Mouse (Mus musculus) layer of hippocampus, adult 2 months (tissue): ENCODE results near the gene Sirt3. TPM values are rescaled to one million over a fixed set of nuclear protein-coding genes. Genes with fewer than 3 reads are reported as not detected.

Experiments
- DNase-seq, 2 experiments: peaks; one replicate each; pipeline ENCODE4 v3.0.0; 2022; ENCODE audit warnings: low spot score in 2 of 2
- H3K27ac ChIP-seq: fragments of 200-600 bp; 2 replicates; pipeline ENCODE4 v1.8.1; 2022
- H3K4me3 ChIP-seq: fragments of 200-600 bp; 2 replicates; pipeline ENCODE4 v1.8.1; 2022; ENCODE audit warnings: mild to moderate bottlenecking
- CTCF ChIP-seq: fragments of 200-600 bp; conservative IDR thresholded peaks from 2 replicates; pipeline ENCODE4 v1.8.1; 2022; ENCODE audit warnings: antibody characterized with exemption, mild to moderate bottlenecking, moderate library complexity
- total RNA-seq, 2 experiments: library from RNA; stranded (reverse); gene quantifications; 2 replicates each; pipeline ENCODE4 v1.2.3; 2021

The Sirt3 gene
- total RNA-seq, 2 experiments from 2014 or later: 69.2 to 73.2 TPM

GRCm38 (mm10) chr7:140835758-140836087, 46.4 kb downstream of the Sirt3 start:
- TF ChIP-seq CTCF: no peak

DNA sequence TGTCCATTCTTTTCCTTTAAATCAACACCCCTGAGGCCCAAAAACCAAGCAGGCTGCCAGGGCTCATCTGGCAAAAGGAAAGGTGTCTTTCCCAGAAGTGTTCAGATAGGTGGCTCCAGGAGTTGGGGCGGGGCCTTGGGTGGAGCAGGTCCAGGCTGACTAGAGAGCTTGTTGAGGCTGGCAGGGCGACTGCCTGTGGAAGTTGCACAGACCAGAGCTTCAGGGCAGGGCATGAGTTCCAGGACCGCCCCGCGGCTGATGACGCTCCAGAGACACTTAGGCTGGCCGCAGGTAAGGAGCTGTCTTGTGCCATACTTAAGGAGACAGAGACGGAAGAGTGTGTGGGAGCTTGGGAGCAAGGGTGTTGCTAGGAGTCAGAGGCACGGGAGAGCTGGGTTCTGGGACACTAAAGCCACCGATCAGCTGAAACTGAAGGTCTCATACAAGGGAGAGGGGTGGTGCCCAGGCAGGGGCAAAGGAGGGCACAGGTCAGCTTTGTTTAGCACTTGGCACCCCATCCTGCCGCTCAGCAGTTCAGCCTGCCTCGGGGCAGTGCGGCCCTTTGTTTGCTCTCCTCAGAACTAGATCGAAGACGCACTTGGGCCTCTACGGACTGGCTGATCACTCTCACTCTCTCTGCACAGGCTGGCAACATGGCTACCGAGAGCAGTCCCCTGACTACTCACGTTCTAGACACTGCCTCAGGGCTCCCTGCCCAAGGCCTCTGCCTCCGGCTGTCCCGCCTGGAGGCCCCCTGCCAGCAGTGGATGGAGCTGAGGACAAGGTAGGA, 46.9 kb downstream of the Sirt3 start, which contains the start of gene Urah:
Gene Urah, plus strand, starts transcription at position 51 of the 790 bp plus-strand sequence.
- TF ChIP-seq CTCF: no peak
- H3K27ac ChIP-seq: peak within 1 kb of the TSS; percentile 91
- no peak within 1 kb of the TSS for H3K4me3 ChIP-seq

More at GRCm38 (mm10) chr7:140835758-140836087, 46.4 kb downstream of the Sirt3 start:
- no peak overlapping the region for H3K4me3 ChIP-seq
- peak overlapping the region; percentile 91 for H3K27ac ChIP-seq
- no peak for DNase-seq

DNA sequence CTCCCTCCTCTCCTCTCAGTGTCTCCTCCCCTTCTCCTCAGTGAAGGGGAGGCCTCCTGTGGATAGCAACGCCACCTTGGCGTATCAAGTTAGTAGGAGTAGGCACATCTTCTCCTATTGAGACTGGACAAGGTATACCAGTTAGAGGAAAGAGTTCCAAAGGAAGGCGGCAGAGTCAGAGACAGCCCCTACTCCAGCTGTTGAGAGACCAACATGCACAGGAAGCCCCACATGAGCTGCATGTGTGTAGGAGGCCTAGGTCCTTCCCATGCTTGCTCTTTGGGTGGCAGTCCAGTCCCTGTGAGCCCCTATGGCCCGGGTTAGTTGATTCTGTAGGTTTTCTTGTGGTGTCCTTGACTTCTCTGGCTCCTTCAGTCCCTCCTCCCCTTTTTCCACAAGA, 48.8 kb downstream of the Sirt3 start:
- Histone ChIP-seq H3K4me3 (no peak overlapping the region), H3K27ac (no peak overlapping the region)
- TF ChIP-seq CTCF: no peak
- no peak for DNase-seq

More for the DNA sequence above, 46.9 kb downstream of the Sirt3 start, which contains the start of gene Urah:
- DNase-seq: no peak

DNA sequence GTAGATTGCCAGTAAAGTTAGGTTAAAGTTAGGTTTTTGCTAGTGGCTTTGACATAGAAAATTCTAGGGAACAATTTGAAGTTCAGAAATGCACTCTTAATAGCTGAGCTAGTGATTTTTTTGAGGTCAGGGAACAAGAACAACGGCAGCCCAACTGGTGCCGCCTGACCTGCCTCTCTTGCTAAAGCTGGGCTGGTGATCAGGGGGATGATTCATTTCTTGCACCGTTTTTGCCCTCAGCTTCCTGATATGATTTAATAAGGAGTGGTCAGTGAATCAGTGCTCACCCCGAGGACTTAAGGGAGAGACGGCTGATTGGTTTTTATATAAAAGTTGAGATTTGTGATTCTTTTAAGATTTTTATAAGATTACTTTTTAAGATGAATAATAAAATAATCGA, 50.7 kb downstream of the Sirt3 start:
- Histone ChIP-seq H3K27ac (no peak overlapping the region), H3K4me3 (no peak overlapping the region)
- no peak for TF ChIP-seq CTCF
- no peak for DNase-seq

- DNase-seq: peak; percentile 61 to 71
- peak; percentile 81 for TF ChIP-seq CTCF
- peak overlapping the region; percentile 93 for H3K27ac ChIP-seq
- H3K4me3 ChIP-seq: peak overlapping the region; percentile 27; the same call in 1 of the 2 replicates
Measured at GRCm38 (mm10) chr7:140828171-140828881, 53.8 kb downstream of the Sirt3 start.

- no peak for TF ChIP-seq CTCF
- DNase-seq: no peak
- Histone ChIP-seq H3K4me3 (no peak overlapping the region), H3K27ac (no peak overlapping the region)
Measured at GRCm38 (mm10) chr7:140822731-140823130, 59.4 kb downstream of the Sirt3 start.

DNA sequence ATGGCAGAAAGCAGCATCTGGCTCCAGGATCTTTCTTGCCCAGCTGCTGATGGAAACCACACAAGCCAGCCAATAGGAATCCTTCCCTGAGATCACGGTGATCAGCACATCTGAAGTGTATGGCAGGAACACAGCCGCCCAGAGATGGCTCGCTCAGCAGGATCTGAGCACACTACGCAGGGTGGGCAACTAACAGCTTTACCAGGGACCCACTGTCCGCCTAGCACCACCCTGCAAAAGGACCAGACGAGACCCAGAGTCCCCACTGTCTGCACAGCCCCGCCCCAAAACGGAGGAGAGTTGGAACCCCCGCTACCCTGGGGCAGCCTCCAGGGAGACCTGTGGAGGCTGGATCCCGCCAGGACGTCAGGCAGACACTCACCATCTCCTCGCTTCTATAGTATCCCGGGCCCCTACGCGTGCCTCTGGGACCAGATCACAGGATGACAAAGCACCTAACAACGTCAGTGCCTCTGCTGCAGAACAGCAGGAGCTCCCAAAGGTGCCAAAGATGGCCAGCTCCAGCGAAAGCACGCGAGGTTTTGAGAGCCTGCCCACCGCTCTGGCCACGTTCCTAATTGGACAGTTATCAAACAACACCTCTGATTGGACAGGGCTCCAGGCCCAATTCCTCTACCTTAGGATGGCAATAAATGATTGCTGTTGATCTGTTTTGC, 60.3 kb downstream of the Sirt3 start, which contains the start of gene Zfp941:
Gene Zfp941, minus strand, starts transcription at position 526 of the 677 bp plus-strand sequence.
- peak in 1 of 2 experiments; percentile 56 for DNase-seq
- H3K4me3 ChIP-seq: peak within 1 kb of the TSS; percentile 59
- H3K27ac ChIP-seq: peak within 1 kb of the TSS; percentile 86
- TF ChIP-seq CTCF: no peak

- no peak for DNase-seq
- peak overlapping the region; percentile 59 for H3K4me3 ChIP-seq
- H3K27ac ChIP-seq: peak overlapping the region; percentile 86
- TF ChIP-seq CTCF: no peak
Measured at GRCm38 (mm10) chr7:140821305-140821652, 60.8 kb downstream of the Sirt3 start.

- TF ChIP-seq CTCF: no peak
- no peak overlapping the region; the same call in 1 of the 2 replicates for H3K4me3 ChIP-seq
- no peak overlapping the region for H3K27ac ChIP-seq
- DNase-seq: no peak
Measured at GRCm38 (mm10) chr7:140820173-140820572, 61.9 kb downstream of the Sirt3 start.

Other genes with a start within 250 kb of the Sirt3 start
- under 1 TPM in 1 of 2 experiments, not detected in 1; 0.34 TPM for gene Olfr53, start 235.9 kb downstream of the Sirt3 start, total RNA-seq
- under 1 TPM; 0.20 to 0.23 TPM for gene Olfr539, start 222.4 kb downstream of the Sirt3 start, total RNA-seq
- under 1 TPM; 0.12 to 0.13 TPM for gene Olfr45, start 200.4 kb downstream of the Sirt3 start, total RNA-seq
- not detected for gene Olfr541, start 185.0 kb downstream of the Sirt3 start, total RNA-seq
- not detected for gene Cyp2e1, start 118.6 kb downstream of the Sirt3 start, total RNA-seq
- not detected for gene Syce1, start 94.5 kb downstream of the Sirt3 start, total RNA-seq
- 10 to 100 TPM; 10.7 to 18.0 TPM for gene Zfp941, start 60.1 kb downstream of the Sirt3 start, total RNA-seq
- 1 to 10 TPM; 1.1 to 1.4 TPM for gene Urah, start 47.3 kb downstream of the Sirt3 start, total RNA-seq
- not detected for gene Scgb1c1, start 36.8 kb downstream of the Sirt3 start, total RNA-seq
- gene Odf3, start 34.5 kb downstream of the Sirt3 start, total RNA-seq: not detected
- gene Gm45785, start 26.0 kb downstream of the Sirt3 start, total RNA-seq: 1 to 10 TPM in 1 of 2 experiments, not detected in 1; 1.8 TPM
- 10 to 100 TPM; 78.2 to 82.8 TPM for gene Ric8a, start 25.4 kb downstream of the Sirt3 start, total RNA-seq
- 10 to 100 TPM; 25.1 to 28.3 TPM for gene Bet1l, start 24.7 kb downstream of the Sirt3 start, total RNA-seq
- gene Psmd13, start 341 bp downstream of the Sirt3 start, total RNA-seq: 100 to 1,000 TPM; 111 to 113 TPM
- 1 to 10 TPM in 1 of 2 experiments, not detected in 1; 1.3 TPM for gene Cox8b, start 18.1 kb upstream of the Sirt3 start, total RNA-seq
- gene Nlrp6, start 38.6 kb upstream of the Sirt3 start, total RNA-seq: under 1 TPM; 0.27 to 0.51 TPM
- gene Pgghg, start 59.1 kb upstream of the Sirt3 start, total RNA-seq: 1 to 10 TPM; 4.0 to 7.1 TPM
- not detected for gene Ifitm5, start 68.0 kb upstream of the Sirt3 start, total RNA-seq
- gene Gm45717, start 73.6 kb upstream of the Sirt3 start, total RNA-seq: not detected
- gene Ifitm2, start 73.7 kb upstream of the Sirt3 start, total RNA-seq: 10 to 100 TPM; 13.0 to 16.3 TPM
- 1 to 10 TPM; 1.9 to 2.9 TPM for gene Ifitm1, start 84.9 kb upstream of the Sirt3 start, total RNA-seq
- 10 to 100 TPM in 1 of 2 experiments, 1 to 10 TPM in 1; 9.6 to 13.9 TPM for gene Ifitm3, start 128.5 kb upstream of the Sirt3 start, total RNA-seq
- gene Ifitm6, start 135.6 kb upstream of the Sirt3 start, total RNA-seq: not detected
- not detected for gene Gm17387, start 146.8 kb upstream of the Sirt3 start, total RNA-seq
- 100 to 1,000 TPM in 1 of 2 experiments, 10 to 100 TPM in 1; 93.4 to 101 TPM for gene B4galnt4, start 178.8 kb upstream of the Sirt3 start, total RNA-seq
- gene Pkp3, start 195.9 kb upstream of the Sirt3 start, total RNA-seq: not detected
- gene Sigirr, start 218.3 kb upstream of the Sirt3 start, total RNA-seq: 1 to 10 TPM; 2.1 to 2.5 TPM
- gene Ano9, start 235.5 kb upstream of the Sirt3 start, total RNA-seq: not detected
- 10 to 100 TPM; 50.8 to 64.4 TPM for gene Ptdss2, start 240.1 kb upstream of the Sirt3 start, total RNA-seq